In the genomic region with DNA sequence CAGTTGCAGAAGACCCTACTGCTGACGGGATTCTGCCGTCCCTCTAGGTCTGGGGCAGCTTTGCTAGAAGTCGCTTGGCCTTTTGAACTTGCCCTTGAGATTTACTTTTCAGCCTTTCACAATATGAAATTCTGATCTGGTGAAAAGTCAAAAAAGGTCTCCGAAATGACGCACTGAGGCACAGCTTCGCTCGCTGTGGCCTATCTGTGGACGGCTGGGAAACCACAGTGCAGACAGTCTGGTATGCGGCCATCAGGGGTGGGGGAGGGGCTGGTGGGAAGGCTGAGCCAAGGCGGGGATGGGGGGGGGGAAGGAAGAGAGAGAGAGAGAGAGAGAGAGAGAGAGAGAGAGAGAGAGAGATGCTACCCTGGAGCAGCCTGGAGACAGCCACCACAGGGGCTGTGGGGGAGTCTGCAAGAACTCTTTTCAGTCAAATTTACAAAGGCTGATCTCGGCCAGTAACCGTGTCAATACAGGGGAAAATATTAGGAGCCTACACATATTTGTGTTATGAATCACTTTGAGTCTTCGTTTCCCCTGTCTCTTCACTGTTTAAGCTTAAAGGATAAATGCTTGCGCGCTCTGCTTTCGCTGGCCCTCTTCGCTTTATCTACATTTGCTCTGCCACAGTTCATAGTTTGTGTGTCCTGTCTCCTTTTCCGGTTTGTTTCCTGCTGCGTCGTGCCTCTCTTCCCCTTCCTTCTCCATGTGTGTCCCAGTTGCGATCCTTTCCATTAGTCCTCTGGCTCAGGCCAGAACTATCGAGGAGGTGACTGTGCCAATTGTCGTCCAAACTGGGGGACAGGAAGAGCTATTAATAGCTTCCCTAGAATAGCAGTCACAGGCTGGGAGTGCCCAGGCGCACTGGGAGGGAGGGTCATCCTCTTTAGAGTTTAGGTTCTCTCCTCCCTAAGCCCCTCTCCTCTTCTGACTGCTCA, we compare ENCODE assay signal across 8 mouse cellular contexts. TPM values are rescaled to one million over a fixed set of nuclear protein-coding genes. Genes with fewer than 3 reads are reported as not detected.
DNase-seq lines count a peak whose midpoint lies in the region; ATAC-seq and TF ChIP-seq lines count a peak whose summit lies in the region.

No protein-coding gene starts in this region.

- 19% methylated on average over 24 of the region's 24 CpGs for WGBS in spleen, adult 2 months
- 38% methylated on average over 24 of the region's 24 CpGs for WGBS in hindbrain, embryonic 16.5 days
- WGBS in liver, embryonic 13.5 days (ENCODE audit: insufficient replicate concordance): 9% methylated on average over 23 of the region's 24 CpGs
- WGBS in stomach, postnatal 0 days: 22% methylated on average over 23 of the region's 24 CpGs

- DNase-seq in spleen, adult 2 months (ENCODE audit: low read depth in 1 of 2, low spot score in 2 of 2): no peak
- no peak for DNase-seq in spleen, adult 12 weeks (ENCODE audit: low spot score)
- peak; percentile 75 for DNase-seq in gastrocnemius, adult 18-20 months (ENCODE audit: low spot score)
- DNase-seq in liver, embryonic 13.5 days: no peak
- DNase-seq in stomach, postnatal 0 days (ENCODE audit: low spot score): peak; percentile 41
- DNase-seq in layer of hippocampus, adult 8-10 months (ENCODE audit: low spot score in 2 of 2): no peak
- no peak for DNase-seq in frontal cortex, postnatal 10 days (ENCODE audit: low spot score in 2 of 2)

- no peaks in the 10 kb centered on the region for H3K27me3 ChIP-seq in spleen, adult 2 months (ENCODE audit: control insufficient read depth, insufficient read depth, low read length)
- no peaks in the 10 kb centered on the region for H3K27me3 ChIP-seq in hindbrain, embryonic 16.5 days (replicated peaks; ENCODE audit: control insufficient read depth, insufficient read depth, low read length)
- no peaks in the 10 kb centered on the region for H3K27me3 ChIP-seq in liver, embryonic 13.5 days
- no peaks in the 10 kb centered on the region for H3K27me3 ChIP-seq in stomach, postnatal 0 days (ENCODE audit: control insufficient read depth, insufficient read depth, low read length)

- H3K36me3 ChIP-seq in spleen, adult 2 months (ENCODE audit: control insufficient read depth, insufficient read depth, low read length): no peaks in the 10 kb centered on the region
- no peaks in the 10 kb centered on the region for H3K36me3 ChIP-seq in hindbrain, embryonic 16.5 days (ENCODE audit: control insufficient read depth, insufficient read depth, low read length)
- no peaks in the 10 kb centered on the region for H3K36me3 ChIP-seq in liver, embryonic 13.5 days
- H3K36me3 ChIP-seq in stomach, postnatal 0 days (ENCODE audit: control insufficient read depth, insufficient read depth, low read length): no peaks in the 10 kb centered on the region

- no peak for TF ChIP-seq CTCF in spleen, adult 2 months (IDR thresholded peaks at IDR 0.05; ENCODE audit: extremely low read depth, insufficient read depth, insufficient read length, insufficient replicate concordance)
- TF ChIP-seq CTCF in stomach, postnatal 0 days (IDR thresholded peaks at IDR 0.05; ENCODE audit: low read depth): no peak

- no peak for TF ChIP-seq EP300 in stomach, postnatal 0 days (optimal IDR thresholded peaks at IDR 0.05)

- peaks cover 2% of the 10 kb centered on the region; the same call in 1 of the 2 replicates for H3K4me1 ChIP-seq in spleen, adult 2 months (ENCODE audit: control insufficient read depth, insufficient read depth, insufficient read length)
- H3K4me1 ChIP-seq in hindbrain, embryonic 16.5 days (ENCODE audit: control insufficient read depth, insufficient read depth, low read depth, low read length): peaks cover 3% of the 10 kb centered on the region; the same call in 1 of the 2 replicates
- H3K4me1 ChIP-seq in liver, embryonic 13.5 days (replicated peaks): peaks cover 37% of the 10 kb centered on the region
- peaks cover 6% of the 10 kb centered on the region for H3K4me1 ChIP-seq in stomach, postnatal 0 days (replicated peaks; ENCODE audit: control insufficient read depth, insufficient read depth)

- ATAC-seq in hindbrain, embryonic 16.5 days: no peak
- ATAC-seq in liver, embryonic 13.5 days (ENCODE audit: low read depth): peak; percentile 39
- ATAC-seq in stomach, postnatal 0 days (ENCODE audit: low FRiP score, low TSS enrichment): peak; percentile 54; the same call in 1 of the 2 replicates

- H3K4me2 ChIP-seq in hindbrain, embryonic 16.5 days (ENCODE audit: low read length): 0 out of 2 replicates have a peak overlapping the region, but pooled peaks have one; percentile 1
- peak overlapping the region; percentile 23 for H3K4me2 ChIP-seq in liver, embryonic 13.5 days
- peak overlapping the region; percentile 41 for H3K4me2 ChIP-seq in stomach, postnatal 0 days (replicated peaks; ENCODE audit: low read depth)

- H3K9me3 ChIP-seq in hindbrain, embryonic 16.5 days (ENCODE audit: control insufficient read depth, low read length): no peaks in the 10 kb centered on the region
- no peaks in the 10 kb centered on the region for H3K9me3 ChIP-seq in liver, embryonic 13.5 days (replicated peaks)
- no peaks in the 10 kb centered on the region for H3K9me3 ChIP-seq in stomach, postnatal 0 days (ENCODE audit: control insufficient read depth, low read length)

- peak overlapping the region; percentile 32; the same call in 1 of the 2 replicates for H3K27ac ChIP-seq in spleen, adult 2 months (ENCODE audit: insufficient read depth, low read length)
- H3K27ac ChIP-seq in hindbrain, embryonic 16.5 days (ENCODE audit: low read depth, low read length): no peak overlapping the region
- H3K27ac ChIP-seq in liver, embryonic 13.5 days: peak overlapping the region; percentile 53
- H3K27ac ChIP-seq in stomach, postnatal 0 days (replicated peaks): peak overlapping the region; percentile 72

- TF ChIP-seq POLR2A in spleen, adult 2 months (IDR thresholded peaks at IDR 0.05; ENCODE audit: low read depth, low read length): no peak

- H3K9ac ChIP-seq in hindbrain, embryonic 16.5 days (ENCODE audit: low read depth, low read length): no peak overlapping the region
- H3K9ac ChIP-seq in liver, embryonic 13.5 days: no peak overlapping the region
- H3K9ac ChIP-seq in stomach, postnatal 0 days (ENCODE audit: low read length): peak overlapping the region; percentile 27; the same call in 1 of the 2 replicates

- no peak overlapping the region for H3K4me3 ChIP-seq in spleen, adult 2 months (ENCODE audit: extremely low read depth, insufficient read depth, insufficient read length)
- no peak overlapping the region for H3K4me3 ChIP-seq in hindbrain, embryonic 16.5 days (ENCODE audit: low read length)
- no peak overlapping the region for H3K4me3 ChIP-seq in liver, embryonic 13.5 days (replicated peaks)
- no peak overlapping the region for H3K4me3 ChIP-seq in stomach, postnatal 0 days (ENCODE audit: low read depth, low read length)

RNA-seq across cellular contexts. Expression of gene Cald1, which starts 11.9 kb away (rescaled TPM):
- 6.9 and 8.0 TPM in 2 replicates for polyA plus RNA-seq in spleen, adult 2 months (2012; rRNA removed)
- 10 to 100 TPM; 23.3 to 35.0 TPM for total RNA-seq in gastrocnemius, adult 18-20 months (2021)
- polyA plus RNA-seq in hindbrain, embryonic 16.5 days (2015; fragmentation: Nextera tagmentation; extraction: Ambion mirVana): 66.1 and 69.8 TPM in 2 replicates
- polyA plus RNA-seq in liver, embryonic 13.5 days (2015; fragmentation: Nextera tagmentation; extraction: Ambion mirVana): 70.4 and 77.7 TPM in 2 replicates
- polyA plus RNA-seq in stomach, postnatal 0 days (2015; fragmentation: Nextera tagmentation; extraction: Ambion mirVana): 199 and 301 TPM in 2 replicates
- 10 to 100 TPM; 28.3 to 38.6 (median 29.0) TPM for total RNA-seq in layer of hippocampus, adult 8-10 months (2022)

Comparison
In these comparisons a context has a peak if more than half of its experiments do, and no peak if none do; other contexts are left out.
1. DNase-seq: peak in gastrocnemius, adult 18-20 months (single experiment) and stomach, postnatal 0 days (single experiment); none in spleen, adult 2 months (0 of 2), spleen, adult 12 weeks (single experiment), liver, embryonic 13.5 days (single experiment), layer of hippocampus, adult 8-10 months (0 of 2) and frontal cortex, postnatal 10 days (0 of 2).
2. Peak in every context shown above with its lines, with median percentiles within 50 percentile points of each other: H3K4me2 ChIP-seq.